Mouse (Mus musculus): Measurements from ENCODE around the gene Atxn10. TPM values are rescaled to one million over a fixed set of nuclear protein-coding genes. Genes with fewer than 3 reads are reported as not detected.
A peak's percentile ranks its signal among the peaks of the same experiment; 100 is the strongest.

Gene Atxn10
- total and polyA plus RNA-seq, 2 experiments from 2014 or later = 121 to 141 TPM

- Histone ChIP-seq H3K9ac (replicated peaks; ENCODE audit: low read depth, low read length) (no peak overlapping the region), H3K27ac (ENCODE audit: low read depth) (no peak overlapping the region), H3K4me3 (ENCODE audit: low read depth, low read length) (no peak overlapping the region), H3K27me3 (ENCODE audit: control insufficient read depth, insufficient read depth, low read length) (peaks cover 17% of the 10 kb centered on the region), H3K36me3 (replicated peaks; ENCODE audit: control insufficient read depth, insufficient read depth, low read length) (no peaks in the 10 kb centered on the region), H3K4me2 (ENCODE audit: low read depth, low read length) (no peak overlapping the region), H3K9me3 (replicated peaks; ENCODE audit: control insufficient read depth, low read length) (peaks cover 9% of the 10 kb centered on the region), H3K4me1 (ENCODE audit: control insufficient read depth, insufficient read depth) (no peaks in the 10 kb centered on the region)
- TF ChIP-seq CTCF (IDR thresholded peaks at IDR 0.05; ENCODE audit: low read depth) = no peak
- no peak for TF ChIP-seq EP300 (IDR thresholded peaks at IDR 0.05; ENCODE audit: low read depth)
- DNase-seq (ENCODE audit: low spot score) = no peak
- ATAC-seq (ENCODE audit: insufficient read depth, low read depth) = no peak
- WGBS = 69% methylated on average over 10 of the region's 10 CpGs
Observed at GRCm38 (mm10) chr15:85311058-85311657, 24.9 kb upstream of the Atxn10 start.

GRCm38 (mm10) chr15:85315378-85316025 is 20.5 kb upstream of the Atxn10 start:
- TF ChIP-seq EP300 (IDR thresholded peaks at IDR 0.05; ENCODE audit: low read depth) = no peak
- peak; percentile 94 for TF ChIP-seq CTCF (IDR thresholded peaks at IDR 0.05; ENCODE audit: low read depth)

GRCm38 (mm10) chr15:85316342-85317140 is 19.5 kb upstream of the Atxn10 start:
- no peaks in the 10 kb centered on the region for H3K9me3 ChIP-seq (replicated peaks; ENCODE audit: control insufficient read depth, low read length)
- no peaks in the 10 kb centered on the region for H3K36me3 ChIP-seq (replicated peaks; ENCODE audit: control insufficient read depth, insufficient read depth, low read length)
- WGBS = 53% methylated on average over 14 of the region's 14 CpGs
- no peak overlapping the region for H3K27ac ChIP-seq (ENCODE audit: low read depth)
- no peak overlapping the region for H3K9ac ChIP-seq (replicated peaks; ENCODE audit: low read depth, low read length)
- no peaks in the 10 kb centered on the region for H3K4me1 ChIP-seq (ENCODE audit: control insufficient read depth, insufficient read depth)
- TF ChIP-seq EP300 (IDR thresholded peaks at IDR 0.05; ENCODE audit: low read depth) = no peak
- no peak for TF ChIP-seq CTCF (IDR thresholded peaks at IDR 0.05; ENCODE audit: low read depth)
- no peak overlapping the region for H3K4me3 ChIP-seq (ENCODE audit: low read depth, low read length)
- ATAC-seq (ENCODE audit: insufficient read depth, low read depth) (no peak), DNase-seq (ENCODE audit: low spot score) (no peak)
- no peak overlapping the region for H3K4me2 ChIP-seq (ENCODE audit: low read depth, low read length)
- H3K27me3 ChIP-seq (ENCODE audit: control insufficient read depth, insufficient read depth, low read length) = peaks cover 17% of the 10 kb centered on the region

More at GRCm38 (mm10) chr15:85315378-85316025, 20.5 kb upstream of the Atxn10 start:
- Histone ChIP-seq H3K9me3 (replicated peaks; ENCODE audit: control insufficient read depth, low read length) (no peaks in the 10 kb centered on the region), H3K4me3 (ENCODE audit: low read depth, low read length) (no peak overlapping the region), H3K4me1 (ENCODE audit: control insufficient read depth, insufficient read depth) (no peaks in the 10 kb centered on the region), H3K9ac (replicated peaks; ENCODE audit: low read depth, low read length) (no peak overlapping the region), H3K4me2 (ENCODE audit: low read depth, low read length) (no peak overlapping the region), H3K36me3 (replicated peaks; ENCODE audit: control insufficient read depth, insufficient read depth, low read length) (no peaks in the 10 kb centered on the region), H3K27me3 (ENCODE audit: control insufficient read depth, insufficient read depth, low read length) (peaks cover 17% of the 10 kb centered on the region), H3K27ac (ENCODE audit: low read depth) (no peak overlapping the region)
- peak; percentile 47; the same call in 1 of the 2 replicates for ATAC-seq (ENCODE audit: insufficient read depth, low read depth)
- DNase-seq (ENCODE audit: low spot score) = peak; percentile 31
- WGBS = 33% methylated on average over 12 of the region's 13 CpGs

- H3K27ac ChIP-seq (ENCODE audit: low read depth) = no peak overlapping the region
- H3K36me3 ChIP-seq (replicated peaks; ENCODE audit: control insufficient read depth, insufficient read depth, low read length) = no peaks in the 10 kb centered on the region
- no peaks in the 10 kb centered on the region for H3K4me1 ChIP-seq (ENCODE audit: control insufficient read depth, insufficient read depth)
- TF ChIP-seq CTCF (IDR thresholded peaks at IDR 0.05; ENCODE audit: low read depth) = no peak
- TF ChIP-seq EP300 (IDR thresholded peaks at IDR 0.05; ENCODE audit: low read depth) = no peak
- H3K4me2 ChIP-seq (ENCODE audit: low read depth, low read length) = no peak overlapping the region
- no peak overlapping the region for H3K9ac ChIP-seq (replicated peaks; ENCODE audit: low read depth, low read length)
- no peak overlapping the region for H3K4me3 ChIP-seq (ENCODE audit: low read depth, low read length)
- ATAC-seq (ENCODE audit: insufficient read depth, low read depth) (no peak), DNase-seq (ENCODE audit: low spot score) (no peak)
- 56% methylated on average over 11 of the region's 11 CpGs for whole genome bisulfite sequencing
- H3K27me3 ChIP-seq (ENCODE audit: control insufficient read depth, insufficient read depth, low read length) = peaks cover 5% of the 10 kb centered on the region
- no peaks in the 10 kb centered on the region for H3K9me3 ChIP-seq (replicated peaks; ENCODE audit: control insufficient read depth, low read length)
Observed at GRCm38 (mm10) chr15:85319924-85320668, 15.9 kb upstream of the Atxn10 start.

- no peak overlapping the region for H3K4me2 ChIP-seq (ENCODE audit: low read depth, low read length)
- DNase-seq (ENCODE audit: low spot score) = no peak
- 79% methylated on average over 4 of the region's 4 CpGs for WGBS
Observed at GRCm38 (mm10) chr15:85323214-85323613, 12.8 kb upstream of the Atxn10 start.

More at GRCm38 (mm10) chr15:85323214-85323613, 12.8 kb upstream of the Atxn10 start:
- Histone ChIP-seq H3K36me3 (replicated peaks; ENCODE audit: control insufficient read depth, insufficient read depth, low read length) (no peaks in the 10 kb centered on the region), H3K27me3 (ENCODE audit: control insufficient read depth, insufficient read depth, low read length) (no peaks in the 10 kb centered on the region), H3K4me3 (ENCODE audit: low read depth, low read length) (no peak overlapping the region), H3K4me1 (ENCODE audit: control insufficient read depth, insufficient read depth) (peaks cover 4% of the 10 kb centered on the region; the same call in 1 of the 2 replicates), H3K9ac (replicated peaks; ENCODE audit: low read depth, low read length) (no peak overlapping the region), H3K9me3 (replicated peaks; ENCODE audit: control insufficient read depth, low read length) (no peaks in the 10 kb centered on the region), H3K27ac (ENCODE audit: low read depth) (no peak overlapping the region)
- ATAC-seq (ENCODE audit: insufficient read depth, low read depth) = no peak
- TF ChIP-seq CTCF (IDR thresholded peaks at IDR 0.05; ENCODE audit: low read depth) (no peak), EP300 (IDR thresholded peaks at IDR 0.05; ENCODE audit: low read depth) (no peak)

Data from heart, postnatal 0 days (tissue).